Mouse (Mus musculus): ENCODE data around the gene Hist1h2ap.
"Not testable (repeated sequence)": the region's sequence is repeated elsewhere in the genome, so short reads cannot be mapped to it uniquely, and the experiment has no call there.

Gene Hist1h2ap

GRCm38 (mm10) chr13:21810073-21810472 lies 23.2 kb downstream of the Hist1h2ap start, which contains the start of the genes Hist1h2bq and Hist1h2ao:
TSS of gene Hist1h2bq (minus strand) at chr13:21810197.
TSS of gene Hist1h2ao (plus strand) at chr13:21810465.
- not testable (repeated sequence) for DNase-seq (ENCODE audit: low spot score)

DNA sequence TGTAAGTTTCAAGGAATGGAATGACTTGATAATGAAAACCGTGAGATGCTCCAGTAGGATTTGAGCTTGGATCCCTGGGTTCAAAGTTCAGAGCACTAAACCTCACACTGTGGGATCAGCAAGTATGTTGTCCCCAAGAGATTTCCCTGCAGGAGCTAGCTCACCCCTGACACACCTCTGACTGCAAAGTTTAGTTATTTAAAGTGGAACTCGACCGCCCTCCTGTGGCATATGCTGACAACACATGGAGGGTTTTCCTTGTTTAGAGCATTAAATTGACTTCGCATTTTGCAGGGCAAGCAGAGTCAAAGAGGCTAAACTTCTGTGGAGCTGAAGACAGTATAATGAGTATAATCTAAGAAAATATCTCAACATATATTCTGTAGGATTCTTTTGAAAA lies 30.2 kb downstream of the Hist1h2ap start:
- DNase-seq (ENCODE audit: low spot score) = not testable (repeated sequence)

DNA sequence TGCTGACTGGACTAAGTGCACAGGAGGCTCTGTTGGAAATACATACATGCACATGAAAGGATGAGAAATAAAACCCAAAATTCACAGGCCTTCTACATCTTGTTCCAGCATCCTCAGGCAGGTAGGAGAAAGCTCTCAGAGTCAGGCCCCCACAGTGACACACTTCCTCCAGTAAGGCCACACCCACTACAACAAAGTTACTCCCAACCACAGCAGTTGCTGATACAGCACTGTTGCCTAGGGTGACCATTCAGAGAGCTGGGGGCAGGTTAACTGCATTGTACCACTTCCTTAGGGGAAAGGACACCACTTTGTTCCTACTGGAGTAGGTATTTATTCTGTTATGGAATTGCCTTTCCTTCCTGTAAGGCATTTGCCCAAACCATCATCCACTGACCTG lies 36.1 kb downstream of the Hist1h2ap start:
- not testable (repeated sequence) for DNase-seq (ENCODE audit: low spot score)

- DNase-seq (ENCODE audit: low spot score) = no peak
Observed at GRCm38 (mm10) chr13:21795584-21795983, 37.7 kb downstream of the Hist1h2ap start.

DNA sequence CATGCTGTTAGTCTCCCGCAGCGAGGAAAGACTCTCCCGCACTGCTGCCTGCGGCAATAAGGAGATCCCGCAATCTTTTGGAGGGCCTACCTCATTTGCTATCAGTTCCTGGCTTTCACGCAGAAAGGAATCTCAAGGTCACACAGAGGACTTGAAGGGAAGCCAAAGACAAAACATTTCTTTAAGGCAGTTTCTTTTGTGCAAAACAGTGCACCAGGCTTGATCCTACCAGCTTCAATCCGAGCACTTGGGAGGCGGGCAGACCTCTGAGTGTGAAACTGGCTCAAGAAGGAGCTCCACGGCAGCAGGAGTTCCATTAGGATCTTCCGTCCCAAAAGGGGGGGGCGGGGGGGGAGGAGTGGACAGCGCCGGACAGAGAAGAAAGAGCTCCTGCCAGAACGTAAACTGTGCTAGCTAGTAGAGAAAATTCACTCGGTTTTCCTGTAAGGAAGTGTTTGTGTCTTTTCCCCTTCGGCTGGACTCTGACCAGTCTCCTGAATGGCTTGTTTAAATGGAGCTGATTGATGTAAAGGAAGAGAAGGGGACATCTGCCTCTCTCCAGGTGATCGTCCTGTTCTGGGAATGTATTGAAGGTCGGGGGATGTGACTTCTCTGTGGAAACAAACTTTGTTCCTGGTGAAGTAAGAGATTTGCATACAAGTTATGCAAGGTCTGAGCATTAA lies 42.6 kb downstream of the Hist1h2ap start:
- DNase-seq (ENCODE audit: low spot score) = no peak

- DNase-seq (ENCODE audit: low spot score) = no peak
Observed at GRCm38 (mm10) chr13:21789925-21790324, 43.4 kb downstream of the Hist1h2ap start.

- no peak for DNase-seq (ENCODE audit: low spot score)
Observed at GRCm38 (mm10) chr13:21787760-21788593, 45.3 kb downstream of the Hist1h2ap start.

GRCm38 (mm10) chr13:21786899-21787629 lies 46.2 kb downstream of the Hist1h2ap start, which contains the start of the genes Hist1h2an and Hist1h2bp:
TSS of gene Hist1h2an (minus strand) at chr13:21787218.
TSS of gene Hist1h2bp (plus strand) at chr13:21787461.
- DNase-seq (ENCODE audit: low spot score) = peak; percentile 78

DNA sequence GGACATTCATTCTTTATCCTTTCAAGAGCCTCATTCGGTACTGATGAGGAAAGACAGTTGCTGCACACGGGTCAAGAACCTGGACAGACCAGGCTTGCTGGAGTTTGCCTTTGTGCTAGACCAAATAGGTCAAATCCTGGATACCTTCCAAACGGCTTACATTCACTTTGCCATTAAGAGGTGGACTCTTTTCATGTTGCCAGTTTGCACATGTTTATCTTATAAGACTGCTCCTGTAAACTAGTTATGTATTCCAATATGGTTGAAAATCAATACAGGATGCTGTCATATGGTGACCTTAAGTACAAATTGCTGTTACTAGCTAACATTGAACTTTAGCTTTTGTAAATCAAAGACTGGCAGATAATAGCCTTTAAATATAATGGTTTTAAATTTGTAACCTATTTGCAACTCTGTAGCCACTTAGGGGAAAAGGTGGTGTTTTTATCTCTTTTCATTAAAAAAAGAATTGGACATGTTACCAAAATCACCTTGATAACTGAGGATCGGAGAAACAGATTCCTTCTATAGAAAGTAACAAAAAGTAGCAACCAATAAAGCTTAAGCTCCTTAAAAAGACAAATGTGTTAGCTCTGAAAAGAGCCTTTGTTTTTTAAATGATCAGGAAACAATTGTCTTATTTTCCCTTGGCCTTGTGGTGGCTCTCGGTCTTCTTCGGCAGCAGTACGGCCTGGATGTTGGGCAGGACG lies 47.0 kb downstream of the Hist1h2ap start:
- no peak for DNase-seq (ENCODE audit: low spot score)

DNA sequence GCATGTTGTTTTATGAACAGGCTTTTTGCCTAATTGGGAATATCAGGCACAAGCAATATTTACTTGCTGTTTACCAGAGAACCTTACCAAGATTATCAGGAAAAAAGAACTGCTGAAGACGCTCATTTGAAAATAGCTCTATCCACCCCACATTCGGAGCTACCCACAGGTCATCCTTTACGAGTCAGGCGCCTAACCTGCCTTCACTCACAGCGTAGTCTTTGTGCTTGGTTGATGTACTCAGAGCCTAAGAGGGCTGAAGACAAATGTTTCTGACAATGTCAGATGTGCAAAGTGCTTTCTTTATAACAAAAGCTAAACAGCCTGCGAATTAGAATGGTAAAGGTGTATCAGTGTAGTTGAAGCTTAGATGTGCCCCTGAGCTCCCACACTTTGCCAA lies 49.0 kb downstream of the Hist1h2ap start:
- no peak for DNase-seq (ENCODE audit: low spot score)

GRCm38 (mm10) chr13:21783734-21784161 lies 49.6 kb downstream of the Hist1h2ap start:
- no peak for DNase-seq (ENCODE audit: low spot score)

DNA sequence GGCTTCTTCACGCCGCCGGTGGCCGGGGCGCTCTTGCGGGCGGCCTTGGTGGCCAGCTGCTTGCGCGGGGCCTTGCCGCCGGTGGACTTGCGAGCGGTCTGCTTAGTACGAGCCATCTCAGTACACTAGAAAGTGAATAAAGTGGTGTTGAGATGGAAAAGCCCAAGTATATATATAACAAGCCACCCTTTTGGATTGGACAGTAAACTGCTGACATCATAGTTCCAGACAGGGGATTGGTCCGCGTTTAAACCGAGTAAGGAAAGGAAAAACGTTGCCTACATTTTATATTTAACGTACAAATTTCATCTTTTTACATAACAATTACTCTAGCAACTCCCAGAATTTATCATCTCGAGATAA lies 50.1 kb downstream of the Hist1h2ap start, which contains the start of gene Hist1h3i:
Hist1h3i (minus strand) TSS at position 116 of the 363 bp plus-strand sequence.
- DNase-seq (ENCODE audit: low spot score) = no peak

Measured in ovary, postnatal 10 days (tissue).